Mouse (Mus musculus): ENCODE data around the gene Pip4k2a. TPM values are rescaled to one million over a fixed set of nuclear protein-coding genes. Genes with fewer than 3 reads are reported as not detected.

Pip4k2a gene
- polyA plus RNA-seq, 1 experiment from 2014 or later: 163 TPM

Other genes with a start within 250 kb of the Pip4k2a start
- gene 4930426L09Rik, start 217 bp upstream of the Pip4k2a start, polyA plus RNA-seq (2018): 0.52 to 0.92 TPM (median 0.66 TPM) in 3 replicates
- gene Armc3, start 201.2 kb upstream of the Pip4k2a start, polyA plus RNA-seq (2018): 0.11 to 0.64 TPM (median 0.13 TPM) in 3 replicates

Measured in macrophage (primary cell).